Mouse (Mus musculus) limb, embryonic 15.5 days (tissue): Measurements from ENCODE around the gene Jade1. TPM values are rescaled to one million over a fixed set of nuclear protein-coding genes. Genes with fewer than 3 reads are reported as not detected.

Experiments
- ATAC-seq: fragments of 200-750 bp; cut with Nextera tagmentation; 2 replicates; pipeline ENCODE4 v1.8.0; 2017; ENCODE audit warnings: low read depth, moderate TSS enrichment; ENCODE audit not compliant: insufficient number of reproducible peaks, low FRiP score, low TSS enrichment
- H3K27ac ChIP-seq: fragments of 300-500 bp; sonication (generic); 2 replicates; pipeline ENCODE4 v1.5.1; 2015; ENCODE audit warnings: moderate library complexity, mild to moderate bottlenecking, inconsistent platforms
- H3K27me3 ChIP-seq: fragments of 300-500 bp; sonication (generic); 2 replicates; pipeline ENCODE4 v1.6.1; 2015; ENCODE audit warnings: inconsistent platforms
- H3K36me3 ChIP-seq: fragments of 300-500 bp; sonication (generic); 2 replicates; pipeline ENCODE4 v1.6.1; 2015; ENCODE audit warnings: inconsistent platforms
- H3K4me1 ChIP-seq: fragments of 300-500 bp; sonication (generic); 2 replicates; pipeline ENCODE4 v1.6.1; 2015; ENCODE audit warnings: inconsistent platforms
- H3K4me2 ChIP-seq: fragments of 300-500 bp; sonication (generic); 2 replicates; pipeline ENCODE4 v1.6.1; 2015; ENCODE audit warnings: mild to moderate bottlenecking, inconsistent platforms
- H3K4me3 ChIP-seq: fragments of 300-500 bp; sonication (generic); 2 replicates; pipeline ENCODE4 v1.5.1; 2015; ENCODE audit warnings: mild to moderate bottlenecking, inconsistent platforms
- H3K9ac ChIP-seq: fragments of 300-500 bp; sonication (generic); 2 replicates; pipeline ENCODE4 v1.6.1; 2015; ENCODE audit warnings: inconsistent platforms
- H3K9me3 ChIP-seq: fragments of 300-500 bp; sonication (generic); 2 replicates; pipeline ENCODE4 v1.6.1; 2016; ENCODE audit warnings: inconsistent platforms
- WGBS: fragments of 180-500 bp; shearing (Covaris S2); methylation state at CpG from one replicate; pipeline ENCODE4 v1.1.7; 2015; 5-methylcytosine and 5-hydroxymethylcytosine counted together
- polyA plus RNA-seq: library from polyadenylated mRNA; unstranded; fragments of >200 nt; fragmentation: Nextera tagmentation; extraction: Ambion mirVana; gene quantifications from 2 replicates; pipeline ENCODE4 v1.2.1, GENCODE M21; 2015

Gene Jade1
- polyA plus RNA-seq, 1 experiment from 2014 or later = 12.7 TPM

- 79% methylated on average over 13 of the region's 13 CpGs for WGBS
- Histone ChIP-seq H3K36me3 (peaks cover 22% of the 10 kb centered on the region), H3K27ac (no peak overlapping the region), H3K4me1 (peaks cover 6% of the 10 kb centered on the region; the same call in 1 of the 2 replicates), H3K4me2 (no peak overlapping the region), H3K27me3 (no peaks in the 10 kb centered on the region), H3K9me3 (no peaks in the 10 kb centered on the region), H3K9ac (no peak overlapping the region), H3K4me3 (no peak overlapping the region)
- ATAC-seq = no peak
Observed at GRCm38 (mm10) chr3:41605601-41606329, 50.2 kb downstream of the Jade1 start.

DNA sequence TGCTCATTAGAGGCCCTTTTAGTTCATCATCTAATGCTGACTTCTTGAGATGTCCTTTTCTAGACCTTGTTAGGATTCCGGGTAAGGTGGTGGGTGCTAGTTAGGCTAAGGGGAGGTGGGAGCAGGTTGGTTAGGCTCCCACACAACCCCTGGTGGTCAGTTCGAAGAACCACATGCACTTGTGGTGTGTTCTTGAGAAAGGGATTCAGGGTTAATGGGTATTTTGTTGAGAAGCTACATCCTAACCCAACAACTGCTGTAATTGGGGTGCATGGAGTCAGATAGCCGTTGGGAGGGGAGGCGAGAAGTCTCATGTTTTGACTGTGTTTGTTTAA is 50.8 kb downstream of the Jade1 start:
- Histone ChIP-seq H3K4me1 (peaks cover 6% of the 10 kb centered on the region; the same call in 1 of the 2 replicates), H3K9me3 (no peaks in the 10 kb centered on the region), H3K27me3 (no peaks in the 10 kb centered on the region), H3K4me3 (no peak overlapping the region), H3K9ac (no peak overlapping the region), H3K36me3 (peaks cover 22% of the 10 kb centered on the region), H3K27ac (no peak overlapping the region), H3K4me2 (no peak overlapping the region)
- no peak for ATAC-seq
- WGBS = 83% methylated on average over 4 of the region's 4 CpGs

- no peaks in the 10 kb centered on the region for H3K27me3 ChIP-seq
- H3K4me3 ChIP-seq = no peak overlapping the region
- WGBS = 84% methylated on average over 9 of the region's 9 CpGs
- H3K9ac ChIP-seq = no peak overlapping the region
- no peak overlapping the region for H3K27ac ChIP-seq
- H3K4me1 ChIP-seq = peaks cover 6% of the 10 kb centered on the region; the same call in 1 of the 2 replicates
- no peak for ATAC-seq
- no peaks in the 10 kb centered on the region for H3K9me3 ChIP-seq
- H3K4me2 ChIP-seq = no peak overlapping the region
- H3K36me3 ChIP-seq = peaks cover 28% of the 10 kb centered on the region
Observed at GRCm38 (mm10) chr3:41607050-41607449, 51.5 kb downstream of the Jade1 start.

DNA sequence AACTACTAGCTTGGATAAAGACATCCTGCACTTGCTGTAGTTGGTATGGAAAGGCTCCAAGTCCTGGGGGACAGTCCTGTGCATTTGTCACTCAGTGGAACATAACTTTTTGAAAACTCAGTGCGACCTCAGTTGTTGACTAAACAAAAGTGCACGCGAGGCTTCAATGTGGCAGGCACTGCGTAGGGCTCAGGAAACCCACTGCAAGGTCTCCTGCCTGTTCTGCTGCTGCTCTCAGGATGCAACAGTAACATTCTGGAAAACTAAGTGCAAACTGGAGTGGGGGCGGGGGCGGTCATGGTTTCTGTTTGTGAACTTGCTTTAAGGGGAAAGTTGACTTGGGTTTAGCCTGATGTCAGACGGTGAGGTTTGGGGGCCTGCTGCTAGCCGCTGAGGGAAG is 51.9 kb downstream of the Jade1 start:
- no peaks in the 10 kb centered on the region for H3K27me3 ChIP-seq
- H3K36me3 ChIP-seq = peaks cover 31% of the 10 kb centered on the region
- H3K27ac ChIP-seq = no peak overlapping the region
- ATAC-seq = no peak
- WGBS = 92% methylated on average over 8 of the region's 8 CpGs
- no peak overlapping the region for H3K4me3 ChIP-seq
- H3K9me3 ChIP-seq = no peaks in the 10 kb centered on the region
- H3K9ac ChIP-seq = no peak overlapping the region
- H3K4me1 ChIP-seq = peaks cover 6% of the 10 kb centered on the region; the same call in 1 of the 2 replicates
- H3K4me2 ChIP-seq = no peak overlapping the region

GRCm38 (mm10) chr3:41609071-41609470 is 53.5 kb downstream of the Jade1 start:
- H3K4me1 ChIP-seq = no peaks in the 10 kb centered on the region
- H3K9ac ChIP-seq = no peak overlapping the region
- WGBS = 85% methylated on average over 5 of the region's 5 CpGs
- H3K27me3 ChIP-seq = no peaks in the 10 kb centered on the region
- no peak overlapping the region for H3K27ac ChIP-seq
- H3K36me3 ChIP-seq = peaks cover 40% of the 10 kb centered on the region
- no peak overlapping the region for H3K4me3 ChIP-seq
- ATAC-seq = no peak
- no peak overlapping the region for H3K4me2 ChIP-seq
- no peaks in the 10 kb centered on the region for H3K9me3 ChIP-seq

- Histone ChIP-seq H3K4me3 (no peak overlapping the region), H3K27me3 (no peaks in the 10 kb centered on the region), H3K4me1 (no peaks in the 10 kb centered on the region), H3K36me3 (peaks cover 34% of the 10 kb centered on the region), H3K9ac (no peak overlapping the region), H3K9me3 (no peaks in the 10 kb centered on the region), H3K27ac (no peak overlapping the region), H3K4me2 (no peak overlapping the region)
- ATAC-seq = no peak
- 95% methylated on average over 3 of the region's 3 CpGs for WGBS
Observed at GRCm38 (mm10) chr3:41612211-41612610, 56.7 kb downstream of the Jade1 start.

- no peak for ATAC-seq
- Histone ChIP-seq H3K4me3 (no peak overlapping the region), H3K9ac (no peak overlapping the region), H3K9me3 (no peaks in the 10 kb centered on the region), H3K36me3 (peaks cover 34% of the 10 kb centered on the region), H3K27ac (no peak overlapping the region), H3K4me1 (no peaks in the 10 kb centered on the region), H3K27me3 (no peaks in the 10 kb centered on the region), H3K4me2 (no peak overlapping the region)
- WGBS = 91% methylated on average over 9 of the region's 9 CpGs
Observed at GRCm38 (mm10) chr3:41613706-41614105, 58.2 kb downstream of the Jade1 start.

DNA sequence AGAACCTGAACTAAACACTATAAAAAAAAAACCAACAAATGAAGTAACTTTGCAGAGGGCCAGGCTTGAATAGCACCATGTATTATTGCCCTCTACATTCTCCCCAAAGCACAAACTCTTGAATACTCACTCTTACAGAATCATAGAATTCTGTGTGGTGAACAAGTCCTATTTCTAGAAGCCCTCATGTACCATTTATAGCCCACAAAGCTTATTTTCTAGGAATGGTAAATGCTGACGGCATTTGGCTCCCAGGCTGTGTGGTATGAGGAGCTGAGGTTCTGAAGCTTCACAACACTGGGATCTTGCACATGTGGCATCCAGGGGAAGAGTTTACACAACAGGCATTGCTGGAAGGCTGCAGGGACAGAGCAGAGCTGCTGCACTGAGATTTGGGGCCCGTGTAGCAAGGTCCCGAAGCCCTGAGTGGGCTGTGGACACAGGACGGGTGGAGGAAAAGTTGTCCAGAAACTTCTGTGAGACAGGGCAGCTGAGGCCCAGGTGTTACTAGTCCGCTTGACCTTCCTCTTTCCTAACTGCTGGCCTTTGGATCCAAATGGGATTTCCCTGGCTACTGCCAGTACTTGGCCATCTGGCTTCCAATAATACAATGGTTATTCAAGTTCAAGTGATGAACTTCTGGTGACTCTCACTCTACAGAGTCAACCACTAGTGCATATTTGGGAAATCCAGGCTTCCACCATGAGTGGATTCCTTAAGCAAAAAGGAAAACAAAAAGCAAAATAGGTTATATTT is 58.9 kb downstream of the Jade1 start:
- no peaks in the 10 kb centered on the region for H3K27me3 ChIP-seq
- no peak for ATAC-seq
- H3K9ac ChIP-seq = no peak overlapping the region
- no peaks in the 10 kb centered on the region for H3K4me1 ChIP-seq
- H3K9me3 ChIP-seq = no peaks in the 10 kb centered on the region
- WGBS = 83% methylated on average over 5 of the region's 5 CpGs
- no peak overlapping the region for H3K27ac ChIP-seq
- no peak overlapping the region for H3K4me2 ChIP-seq
- H3K4me3 ChIP-seq = no peak overlapping the region
- peaks cover 34% of the 10 kb centered on the region for H3K36me3 ChIP-seq

- no peaks in the 10 kb centered on the region for H3K27me3 ChIP-seq
- no peak for ATAC-seq
Observed at GRCm38 (mm10) chr3:41618036-41618435, 62.5 kb downstream of the Jade1 start.

GRCm38 (mm10) chr3:41618488-41618887 is 63.0 kb downstream of the Jade1 start:
- Histone ChIP-seq H3K27ac (no peak overlapping the region), H3K9me3 (no peaks in the 10 kb centered on the region), H3K4me3 (no peak overlapping the region), H3K36me3 (peaks cover 15% of the 10 kb centered on the region), H3K4me2 (no peak overlapping the region), H3K4me1 (no peaks in the 10 kb centered on the region), H3K9ac (no peak overlapping the region), H3K27me3 (no peaks in the 10 kb centered on the region)
- no peak for ATAC-seq
- WGBS = 90% methylated on average over 3 of the region's 3 CpGs

More at GRCm38 (mm10) chr3:41618036-41618435, 62.5 kb downstream of the Jade1 start:
- Histone ChIP-seq H3K4me1 (no peaks in the 10 kb centered on the region), H3K4me3 (no peak overlapping the region), H3K36me3 (peaks cover 19% of the 10 kb centered on the region), H3K27ac (no peak overlapping the region), H3K9me3 (no peaks in the 10 kb centered on the region), H3K4me2 (no peak overlapping the region), H3K9ac (no peak overlapping the region)
- WGBS = 80% methylated on average over 3 of the region's 3 CpGs

- WGBS = 83% methylated on average over 7 of the region's 7 CpGs
- no peaks in the 10 kb centered on the region for H3K27me3 ChIP-seq
- H3K4me3 ChIP-seq = no peak overlapping the region
Observed at GRCm38 (mm10) chr3:41620971-41621370, 65.4 kb downstream of the Jade1 start.

DNA sequence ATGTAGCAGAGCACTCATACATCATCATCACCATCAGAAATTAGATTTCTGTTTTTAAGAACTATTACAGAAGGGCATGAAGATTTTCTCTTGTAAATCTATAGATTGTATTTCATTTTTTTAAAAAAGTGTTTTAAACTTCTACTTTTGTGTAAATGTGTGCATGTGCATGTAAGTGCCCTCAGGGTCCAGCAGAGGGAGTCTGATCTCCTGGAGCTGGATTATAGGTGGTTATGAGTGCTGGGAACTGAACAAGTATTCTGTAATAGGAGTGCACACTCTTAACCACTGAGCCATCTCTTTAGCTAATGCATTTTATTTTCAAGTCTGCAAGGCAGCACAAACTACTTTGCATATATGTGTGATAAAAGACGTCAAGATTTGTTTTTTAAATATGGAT is 100.1 kb downstream of the Jade1 start:
- H3K27me3 ChIP-seq = no peaks in the 10 kb centered on the region
- H3K9me3 ChIP-seq = no peaks in the 10 kb centered on the region
- peaks cover 14% of the 10 kb centered on the region for H3K36me3 ChIP-seq
- H3K4me2 ChIP-seq = no peak overlapping the region
- H3K9ac ChIP-seq = no peak overlapping the region
- no peak for ATAC-seq
- H3K4me3 ChIP-seq = no peak overlapping the region
- H3K27ac ChIP-seq = no peak overlapping the region
- no peaks in the 10 kb centered on the region for H3K4me1 ChIP-seq
- 87% methylated on average over 1 of the region's 1 CpGs for WGBS

More at GRCm38 (mm10) chr3:41620971-41621370, 65.4 kb downstream of the Jade1 start:
- Histone ChIP-seq H3K27ac (no peak overlapping the region), H3K36me3 (0 out of 2 replicates have a peak, but pooled peaks cover 4% of the 10 kb centered on the region), H3K9me3 (no peaks in the 10 kb centered on the region), H3K4me1 (no peaks in the 10 kb centered on the region), H3K9ac (no peak overlapping the region), H3K4me2 (no peak overlapping the region)
- ATAC-seq = no peak
